Mouse (Mus musculus) kidney, postnatal 36 days (tissue): ENCODE measurements around the gene Phf2.
A peak's percentile ranks its signal among the peaks of the same experiment; 100 is the strongest.

Experiments used
- DNase-seq, 2 experiments: peaks; one replicate each; pipeline ENCODE4 v3.0.0; 2021 to 2022; ENCODE audit warnings: mixed read lengths in 2 of 2

Phf2 gene

GRCm38 (mm10) chr13:48870771-48871731, at the start of gene Phf2:
Gene Phf2, minus strand, starts transcription at chr13:48871119.
- peak in 1 of 2 experiments; percentile 59 for DNase-seq

DNA sequence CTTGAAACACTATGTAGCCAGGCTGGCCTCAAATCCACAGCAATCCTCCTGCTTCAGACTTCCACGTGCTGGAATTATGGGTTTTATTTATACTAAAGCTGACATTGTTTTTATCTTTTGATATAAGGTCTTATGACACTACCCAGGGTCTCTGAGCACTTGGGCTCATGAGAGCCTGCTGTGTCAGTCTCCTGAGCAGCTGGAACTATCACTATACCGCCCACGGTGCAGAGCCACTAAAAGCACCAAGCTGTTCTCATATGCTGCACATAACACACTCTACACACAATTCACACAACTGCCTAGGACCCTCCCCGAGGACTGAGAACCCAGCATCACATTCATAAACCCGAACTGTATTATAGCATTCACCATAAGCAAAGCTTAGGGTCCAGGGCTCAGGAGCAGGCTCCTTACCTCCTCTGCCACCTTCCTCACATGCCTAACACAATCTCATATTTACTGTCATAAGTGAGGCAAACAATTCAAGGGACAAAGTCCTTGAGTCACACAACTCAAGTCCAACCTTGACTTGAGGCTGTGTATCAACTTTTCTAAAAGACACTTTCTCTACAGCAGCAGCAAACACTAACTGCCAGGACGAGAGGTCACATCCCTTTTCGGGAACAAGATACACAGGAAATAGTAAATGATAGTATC, 49.0 kb upstream of the Phf2 start:
- DNase-seq: no peak

- no peak for DNase-seq
Observed at GRCm38 (mm10) chr13:48917113-48917599, 46.2 kb upstream of the Phf2 start.

DNA sequence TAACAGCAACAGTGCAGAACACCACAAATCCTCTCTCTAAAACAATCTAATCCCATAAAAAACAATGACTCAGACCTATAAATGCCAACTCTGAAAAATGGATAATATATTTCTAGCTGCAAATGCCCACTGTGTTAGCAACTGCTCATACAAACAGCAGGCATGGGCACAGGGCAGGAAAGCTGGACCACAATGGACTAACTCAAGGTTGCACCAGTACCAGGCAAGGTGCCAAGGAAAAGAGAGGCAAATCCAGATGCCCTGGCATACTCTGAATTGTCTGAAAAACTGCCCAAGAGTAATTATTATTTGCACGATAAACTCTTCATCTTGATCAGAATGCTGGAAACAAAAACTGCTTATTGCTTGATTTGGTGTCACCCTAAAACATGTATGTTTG, 42.8 kb upstream of the Phf2 start:
- peak; percentile 25 to 35 for DNase-seq

GRCm38 (mm10) chr13:48913141-48913540, 42.2 kb upstream of the Phf2 start:
- no peak for DNase-seq

DNA sequence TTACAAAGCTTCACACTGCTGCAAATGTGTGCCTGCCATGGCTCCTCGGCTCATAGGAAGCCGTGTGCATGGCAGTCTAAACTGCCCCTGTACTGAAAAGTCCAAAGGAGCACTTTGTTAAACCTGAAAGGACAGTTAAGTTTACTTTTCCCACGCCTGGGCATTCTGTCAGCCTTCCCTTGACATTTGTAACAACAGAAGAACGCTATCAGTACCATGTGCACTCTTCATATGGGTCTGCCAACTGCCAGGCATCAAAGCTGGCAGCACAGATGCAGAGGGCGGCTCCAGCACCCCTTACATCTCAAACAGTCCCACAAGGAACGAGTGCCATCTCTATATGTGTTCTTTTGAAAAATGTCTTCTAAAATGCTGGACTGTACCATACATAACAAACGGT, 40.5 kb upstream of the Phf2 start:
- DNase-seq: no peak

GRCm38 (mm10) chr13:48905458-48905857, 34.5 kb upstream of the Phf2 start:
- DNase-seq: no peak

DNA sequence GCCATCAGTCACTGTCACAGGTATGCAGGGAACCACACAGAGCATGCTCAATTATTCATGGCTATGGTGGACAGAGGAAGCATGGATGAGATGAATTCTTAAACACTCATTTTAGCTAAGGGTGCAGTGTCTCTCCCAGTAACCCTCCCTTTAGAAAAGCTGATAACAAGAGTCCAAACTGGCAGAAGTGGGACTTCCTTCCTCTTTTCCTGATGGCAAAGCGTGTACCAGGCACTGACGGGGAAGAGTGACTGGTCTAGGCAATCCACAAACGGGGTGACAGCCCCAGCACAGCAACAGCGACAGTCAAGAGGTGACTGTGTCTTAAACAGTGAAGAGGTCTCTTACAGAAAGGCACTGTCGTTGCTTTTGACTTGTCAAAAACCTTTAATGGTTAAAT, 24.5 kb upstream of the Phf2 start:
- no peak for DNase-seq

GRCm38 (mm10) chr13:48890260-48890960, 19.5 kb upstream of the Phf2 start:
- peak; percentile 46 to 75 for DNase-seq

DNA sequence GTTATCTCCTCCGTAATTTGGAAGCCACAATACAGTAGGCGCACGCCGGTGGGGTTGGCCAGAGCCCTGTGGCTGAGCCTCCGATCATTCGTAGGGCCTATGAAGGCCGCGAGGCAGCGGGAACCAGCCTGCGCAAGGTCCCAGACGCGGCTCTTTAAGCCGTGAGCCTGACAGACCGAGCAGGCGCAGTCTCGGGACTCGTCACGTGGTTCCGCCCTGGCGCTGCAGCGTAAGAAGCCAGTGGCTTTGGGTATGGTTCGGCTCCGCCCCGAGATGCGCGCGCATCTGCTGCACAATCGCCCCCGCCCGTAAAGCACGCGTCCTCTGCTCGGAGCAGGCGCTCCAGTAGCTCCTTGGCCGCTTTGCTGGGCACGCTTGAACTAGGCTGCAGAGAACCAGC, 7.6 kb upstream of the Phf2 start:
- peak; percentile 99 to 100 for DNase-seq

DNA sequence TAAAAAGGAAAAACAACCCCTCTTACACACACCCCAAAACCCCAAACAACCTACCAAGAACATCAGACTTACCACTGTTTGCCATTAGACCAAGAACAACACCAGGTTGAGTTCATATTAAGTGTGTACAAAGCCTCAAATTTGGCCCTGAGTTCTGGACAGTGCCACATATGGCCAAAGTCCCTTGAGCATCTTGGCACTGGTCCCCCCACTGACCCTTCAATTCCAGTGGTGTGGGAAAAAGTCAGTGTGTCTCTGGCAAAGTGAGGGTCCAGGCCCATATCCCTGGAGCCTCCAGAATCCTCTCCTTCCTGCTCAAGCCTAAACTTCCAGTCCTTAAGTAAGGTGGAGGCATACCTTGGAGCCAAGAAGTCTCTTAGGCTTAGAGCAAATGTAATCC, 6.9 kb upstream of the Phf2 start:
- peak; percentile 34 to 67 for DNase-seq

- DNase-seq: no peak
Observed at GRCm38 (mm10) chr13:48872726-48873125, 1.8 kb upstream of the Phf2 start.

- DNase-seq: peak; percentile 50 to 62
Observed at GRCm38 (mm10) chr13:48871887-48872606, 1.1 kb upstream of the Phf2 start.

DNA sequence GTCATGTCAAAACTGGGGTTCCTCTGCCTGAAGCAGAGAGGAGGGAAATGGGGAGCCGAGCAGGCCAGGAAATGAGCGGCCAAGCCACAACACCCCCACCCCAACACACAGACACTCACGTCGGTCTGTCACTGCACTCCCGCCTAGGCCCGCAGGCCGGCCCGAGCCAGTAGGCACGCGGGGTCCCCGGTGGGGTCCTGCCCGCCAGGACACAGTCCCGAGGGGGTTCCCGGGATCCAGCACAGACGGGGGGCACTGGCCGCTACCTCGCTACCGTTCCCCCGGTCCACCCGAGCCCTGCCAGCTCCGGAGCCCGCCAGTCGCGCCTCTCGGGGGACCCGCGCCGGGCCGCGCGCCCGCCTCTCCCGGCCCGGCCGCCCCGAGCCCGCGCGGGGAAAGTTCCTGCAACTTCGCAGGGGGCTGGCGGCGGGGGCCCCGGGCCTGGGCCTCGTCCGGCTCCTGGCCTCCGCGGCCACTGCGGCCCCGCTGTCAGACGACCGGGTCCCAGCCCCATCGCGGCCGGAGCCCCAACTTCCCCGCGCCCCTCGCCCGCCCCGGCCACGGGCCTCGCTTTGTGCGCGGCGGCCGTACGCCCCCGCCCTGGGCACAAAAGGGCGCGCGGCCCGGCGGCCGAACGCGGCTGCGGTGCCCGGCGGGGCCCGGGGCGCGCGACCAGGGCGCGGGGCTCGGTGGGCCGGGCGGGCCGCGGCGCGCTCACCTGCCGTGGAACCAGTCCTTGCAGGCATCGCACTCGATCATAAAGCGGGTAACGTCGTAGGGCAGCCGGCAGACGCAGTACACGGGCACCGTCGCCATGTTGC, 759 bp downstream of the Phf2 start:
- DNase-seq: peak in 1 of 2 experiments; percentile 64

DNA sequence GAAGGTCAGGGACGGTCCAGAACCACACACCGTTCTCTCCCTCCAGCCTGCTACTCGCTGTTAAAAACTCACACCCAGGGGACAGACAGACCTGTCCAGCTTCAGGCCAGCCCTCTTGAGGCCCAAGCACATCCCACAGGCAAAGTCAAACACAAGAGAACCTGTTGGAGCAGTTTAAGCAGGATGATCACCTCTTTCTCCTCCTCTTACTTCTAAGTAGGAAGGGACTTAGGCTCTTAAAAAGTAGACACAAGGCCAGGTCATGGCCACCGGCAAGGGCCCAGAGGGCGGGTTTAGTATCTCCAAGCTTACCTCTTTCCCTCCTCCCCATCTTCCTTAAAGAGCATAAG, 1.3 kb downstream of the Phf2 start:
- DNase-seq: peak; percentile 41 to 54

DNA sequence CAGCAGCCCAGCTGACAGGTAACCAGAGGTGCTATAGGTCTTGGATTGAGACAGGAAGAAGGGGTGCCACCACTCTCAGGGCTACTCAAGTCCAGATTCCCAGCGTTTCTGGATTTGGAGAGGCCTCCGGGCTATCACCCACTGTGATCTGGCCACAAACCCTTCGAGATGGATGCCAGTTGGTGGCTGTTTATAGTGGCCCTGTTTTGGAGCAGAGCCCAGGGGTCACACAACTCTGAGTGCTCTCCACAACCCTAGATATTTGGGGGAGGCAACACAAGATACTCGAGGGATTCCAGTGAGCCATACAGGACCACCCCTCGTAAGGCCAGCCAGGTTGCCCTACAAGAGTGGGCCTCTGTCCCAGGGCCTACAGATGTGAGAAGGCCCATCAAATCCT, 1.8 kb downstream of the Phf2 start:
- DNase-seq: no peak

DNA sequence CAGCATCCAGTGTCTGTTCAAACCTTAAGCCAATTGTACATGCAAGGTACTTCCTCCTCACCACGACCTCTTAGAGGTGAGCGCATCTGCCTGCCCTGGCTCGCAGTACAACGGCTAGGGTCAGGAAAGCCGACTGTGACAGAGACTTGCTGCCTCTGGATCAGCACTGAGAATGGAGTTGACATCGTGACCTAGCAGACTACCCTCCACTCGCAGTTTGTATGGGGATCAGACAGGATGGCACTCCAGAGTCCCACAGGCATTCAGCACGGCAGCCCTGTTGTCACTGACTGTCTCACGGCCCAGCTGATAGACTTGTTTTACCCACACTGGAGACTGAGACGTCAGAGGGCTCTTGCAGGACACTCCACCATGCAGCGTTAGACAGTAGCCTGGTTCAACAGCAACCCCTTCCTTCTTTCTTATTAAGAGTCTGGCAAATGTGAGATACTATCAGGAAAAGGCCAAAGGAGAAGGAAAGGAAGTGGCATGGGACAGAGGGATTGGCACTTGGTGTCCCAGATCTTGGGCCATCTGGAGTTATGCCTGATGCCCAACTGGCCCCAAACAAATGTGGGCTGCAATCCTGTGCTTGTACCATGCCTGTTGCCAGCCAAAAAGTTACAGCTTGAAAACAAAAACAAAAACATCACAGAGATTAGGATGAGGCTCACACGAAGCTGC, 6.1 kb downstream of the Phf2 start:
- DNase-seq: no peak

DNA sequence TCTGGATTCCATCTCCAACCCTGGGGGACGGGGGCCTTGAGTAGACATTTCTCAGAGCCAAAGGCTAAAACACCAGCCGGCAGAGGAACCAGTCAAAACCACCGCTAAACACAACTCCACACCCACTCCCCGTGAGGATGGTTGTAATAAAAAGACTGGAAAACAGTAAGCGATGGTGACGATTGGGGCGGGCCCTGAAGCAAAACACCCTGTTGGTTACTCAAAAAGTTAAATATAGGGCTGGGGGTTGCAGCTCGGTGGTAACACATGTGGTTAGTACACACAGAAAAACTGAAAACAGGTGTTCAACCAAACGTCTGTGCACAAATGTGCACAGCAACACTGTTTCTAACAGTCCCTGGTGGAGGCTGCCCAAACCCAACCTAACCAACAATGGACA, 7.4 kb downstream of the Phf2 start:
- DNase-seq: no peak

DNA sequence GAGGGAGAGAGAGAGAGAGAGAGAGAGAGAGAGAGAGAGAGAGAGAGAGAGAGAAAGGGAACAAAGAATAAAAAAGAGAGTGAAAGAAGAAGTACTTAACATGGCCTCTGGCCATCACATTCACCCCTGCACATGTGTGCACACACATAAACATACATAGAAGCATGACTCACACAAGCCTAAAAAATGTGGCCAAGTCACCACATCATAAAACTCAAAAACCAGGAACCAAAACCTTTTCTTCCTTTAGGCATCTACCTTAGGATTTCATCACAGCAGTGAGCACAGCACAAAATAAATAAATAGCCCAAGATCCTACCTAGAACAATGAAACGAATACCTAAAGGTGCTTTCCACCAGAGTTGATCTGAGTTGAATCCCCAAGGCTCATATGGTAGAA, 9.0 kb downstream of the Phf2 start:
- DNase-seq: no peak

GRCm38 (mm10) chr13:48858779-48859178, 12.1 kb downstream of the Phf2 start:
- no peak for DNase-seq

GRCm38 (mm10) chr13:48858054-48858453, 12.9 kb downstream of the Phf2 start:
- DNase-seq: no peak
